Mouse (Mus musculus): ENCODE results near the gene Spef2. TPM values are rescaled to one million over a fixed set of nuclear protein-coding genes. Genes with fewer than 3 reads are reported as not detected.

The Spef2 gene
- polyA plus RNA-seq (2017; shearing (Covaris generic)), result 1.8 TPM

GRCm38 (mm10) chr15:9748359-9749102 is at the start of gene Spef2:
Spef2 (minus strand) TSS chr15:9748868.

DNA sequence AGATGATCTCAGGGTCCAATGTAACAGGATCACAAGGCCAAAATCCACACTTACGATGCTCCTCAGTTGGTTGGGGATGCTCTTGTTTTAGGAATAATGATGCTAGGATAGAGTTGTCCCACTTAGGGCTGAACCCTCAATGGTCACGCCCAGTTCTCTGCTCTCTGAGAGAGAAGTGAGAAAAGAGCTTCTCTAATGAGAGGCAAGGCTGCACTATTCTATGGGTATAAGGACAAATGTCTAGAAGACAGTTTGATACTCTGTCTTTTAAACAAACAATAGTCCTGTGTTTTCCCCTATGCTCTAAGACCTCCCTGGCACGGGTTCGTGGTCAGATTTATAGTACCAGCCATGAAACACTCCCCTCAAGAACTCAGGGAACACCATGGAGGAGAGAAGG is 218.6 kb downstream of the Spef2 start, which contains the start of gene Il7r:
Gene Il7r (minus strand): TSS at position 101 of the 400 bp plus-strand sequence.

Other genes with a start within 250 kb of the Spef2 start
- 135 TPM for gene Il7r, start 218.7 kb downstream of the Spef2 start, polyA plus RNA-seq (2017; shearing (Covaris generic))